Mouse (Mus musculus) heart, adult 2 months (tissue): ENCODE data around the gene Kcnq1. TPM values are rescaled to one million over a fixed set of nuclear protein-coding genes. Genes with fewer than 3 reads are reported as not detected.

Experiments
- DNase-seq, 2 experiments: peaks; one replicate each; pipeline ENCODE4 v3.0.0; 2021
- H3K27ac ChIP-seq: fragments of 200-600 bp; 2 replicates; pipeline ENCODE4 v1.8.1; 2022
- H3K27me3 ChIP-seq: fragments of 200-500 bp; 2 replicates; pipeline ENCODE4 v1.6.1; 2012; ENCODE audit warnings: mild to moderate bottlenecking, low read length, inconsistent platforms, mixed read lengths; ENCODE audit not compliant: control insufficient read depth, insufficient read depth
- H3K36me3 ChIP-seq: fragments of 200-500 bp; 2 replicates; pipeline ENCODE4 v1.6.1; 2012; ENCODE audit warnings: low read length, inconsistent platforms; ENCODE audit not compliant: control insufficient read depth, insufficient read depth
- H3K4me1 ChIP-seq: fragments of 200-500 bp; 2 replicates; pipeline ENCODE4 v1.6.1; 2011; ENCODE audit warnings: low read length; ENCODE audit not compliant: control insufficient read depth, insufficient read depth
- H3K4me3 ChIP-seq: fragments of 200-600 bp; 2 replicates; pipeline ENCODE4 v1.8.1; 2022
- H3K79me2 ChIP-seq: fragments of 200-500 bp; replicated peaks from 2 replicates; pipeline ENCODE4 v1.6.1; 2012; ENCODE audit warnings: mild to moderate bottlenecking, inconsistent platforms, low read length, moderate library complexity, mixed read lengths; ENCODE audit not compliant: control insufficient read depth, insufficient read depth
- H3K9ac ChIP-seq: fragments of 200-500 bp; 2 replicates; pipeline ENCODE4 v1.6.1; 2012; ENCODE audit warnings: low read depth, mild to moderate bottlenecking, control low read depth, inconsistent platforms, low read length, mixed read lengths
- CTCF ChIP-seq: fragments of 200-600 bp; IDR thresholded peaks from 2 replicates; pipeline ENCODE4 v1.8.1; 2022; ENCODE audit warnings: antibody characterized with exemption, mild to moderate bottlenecking, moderate library complexity
- EP300 ChIP-seq: fragments of 200-500 bp; IDR thresholded peaks from 2 replicates; pipeline ENCODE4 v1.6.1; 2011; ENCODE audit warnings: low read depth, low read length, control low read depth; ENCODE audit not compliant: insufficient read depth
- POLR2A ChIP-seq: fragments of 200-500 bp; IDR thresholded peaks from 2 replicates; pipeline ENCODE4 v1.6.1; 2011; ENCODE audit warnings: mild to moderate bottlenecking, low read depth, low read length, control low read depth; ENCODE audit not compliant: insufficient read depth
- WGBS: fragments of 180-500 bp; shearing (Covaris S2); methylation state at CpG from one replicate; pipeline ENCODE4 v1.1.7; 2018; 5-methylcytosine and 5-hydroxymethylcytosine counted together
- intact Hi-C: fragments of 180-260 bp; cut with DNase I; formaldehyde crosslinking; loops from one replicate; pipeline ENCODE4 v1.15.1; 2025
- polyA plus RNA-seq: library from polyadenylated mRNA; depleted of rRNA; stranded (reverse); fragments of >200 nt; gene quantifications from 2 replicates; pipeline ENCODE4 v1.2.3, GENCODE M21; 2012
- total RNA-seq, 2 experiments: library from RNA; stranded (reverse); gene quantifications; 2 replicates each; pipeline ENCODE4 v1.2.3; 2021

Kcnq1 gene
- total and polyA plus RNA-seq, 3 experiments, result 32.4 to 42.0 (median 34.2) TPM

DNA sequence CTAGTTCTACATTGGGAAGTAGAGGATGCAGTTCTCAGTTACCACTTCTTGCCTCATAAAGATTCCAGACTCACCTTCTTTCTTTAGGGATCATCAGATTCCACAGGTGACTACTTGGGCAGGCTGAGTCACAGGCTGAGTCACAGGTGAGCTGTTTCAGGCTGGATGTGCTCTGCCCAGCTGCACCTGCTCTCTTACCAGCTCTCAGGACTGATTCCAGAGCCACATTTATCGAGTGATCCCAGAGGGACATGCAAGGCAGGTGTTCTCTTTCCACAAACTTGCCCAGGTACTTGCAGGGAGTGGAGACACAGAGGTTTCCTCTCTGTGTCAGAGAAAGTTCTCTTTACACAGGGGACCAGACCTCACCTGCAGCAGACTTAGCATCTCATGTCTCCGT lies 95.1 kb downstream of the Kcnq1 start:
- WGBS, result 88% methylated on average over 2 of the region's 2 CpGs
- intact Hi-C loops, result no loop called here
- no peaks in the 10 kb centered on the region for H3K79me2 ChIP-seq
- H3K9ac ChIP-seq, result no peak overlapping the region
- no peak overlapping the region for H3K4me3 ChIP-seq
- no peaks in the 10 kb centered on the region for H3K4me1 ChIP-seq
- peak in 1 of 2 experiments; percentile 6 for DNase-seq
- no peak overlapping the region for H3K27ac ChIP-seq
- no peaks in the 10 kb centered on the region for H3K27me3 ChIP-seq
- no peaks in the 10 kb centered on the region for H3K36me3 ChIP-seq
- TF ChIP-seq POLR2A, result no peak
- TF ChIP-seq EP300, result no peak
- no peak for TF ChIP-seq CTCF

DNA sequence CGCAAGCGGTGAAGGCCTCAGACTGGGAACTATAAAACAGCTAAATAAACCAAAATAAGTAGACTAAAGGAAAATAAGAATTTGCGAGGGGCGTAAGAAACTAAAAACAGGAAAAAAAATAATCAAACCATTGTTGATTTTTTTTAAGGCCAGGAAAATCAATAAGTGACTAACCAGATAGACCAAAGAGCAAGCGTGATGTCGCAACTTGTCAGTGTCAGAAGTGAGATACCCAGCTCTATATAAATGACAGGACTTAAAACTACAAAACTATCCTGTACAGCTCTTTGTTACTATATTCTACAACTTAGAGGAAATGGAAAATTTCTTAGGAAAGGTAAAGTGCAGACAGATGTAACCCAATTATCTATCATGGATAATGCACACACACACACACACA lies 97.7 kb downstream of the Kcnq1 start:
- intact Hi-C loops, result no loop called here
- Histone ChIP-seq H3K4me1 (no peaks in the 10 kb centered on the region), H3K79me2 (no peaks in the 10 kb centered on the region), H3K9ac (no peak overlapping the region), H3K36me3 (no peaks in the 10 kb centered on the region), H3K27ac (no peak overlapping the region), H3K27me3 (no peaks in the 10 kb centered on the region), H3K4me3 (no peak overlapping the region)
- no peak for DNase-seq
- TF ChIP-seq POLR2A (no peak), CTCF (no peak), EP300 (no peak)
- 95% methylated on average over 6 of the region's 6 CpGs for WGBS

DNA sequence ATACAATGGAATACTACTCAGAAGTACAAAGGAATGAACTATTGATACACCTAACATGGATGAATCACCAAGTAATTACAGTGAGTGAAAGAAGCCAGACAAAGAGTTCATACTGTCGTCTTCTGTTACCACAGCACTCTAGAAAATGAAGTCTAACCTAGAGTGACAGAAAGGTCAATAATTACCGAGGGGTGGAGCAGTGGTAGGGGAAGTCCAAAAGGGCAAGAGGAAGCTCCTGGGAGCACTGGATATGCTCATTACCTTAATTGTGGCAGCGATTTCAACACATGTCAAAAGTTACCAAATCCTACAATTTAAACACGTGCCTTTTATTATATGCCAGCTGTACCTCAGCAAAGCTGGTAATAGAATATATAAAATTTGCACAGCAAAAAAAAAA lies 100.9 kb downstream of the Kcnq1 start:
- intact Hi-C loops, result loop anchor here (5.0 kb wide), 1 partner anchor 55 kb away; no protein-coding TSS in a partner anchor
- H3K4me1 ChIP-seq, result peaks cover 6% of the 10 kb centered on the region
- no peaks in the 10 kb centered on the region for H3K79me2 ChIP-seq
- WGBS, result 52% methylated on average over 4 of the region's 4 CpGs
- DNase-seq, result no peak
- H3K9ac ChIP-seq, result no peak overlapping the region
- no peak overlapping the region for H3K27ac ChIP-seq
- H3K27me3 ChIP-seq, result no peaks in the 10 kb centered on the region
- H3K4me3 ChIP-seq, result no peak overlapping the region
- TF ChIP-seq EP300 (no peak), POLR2A (no peak), CTCF (no peak)
- peaks cover 7% of the 10 kb centered on the region for H3K36me3 ChIP-seq

DNA sequence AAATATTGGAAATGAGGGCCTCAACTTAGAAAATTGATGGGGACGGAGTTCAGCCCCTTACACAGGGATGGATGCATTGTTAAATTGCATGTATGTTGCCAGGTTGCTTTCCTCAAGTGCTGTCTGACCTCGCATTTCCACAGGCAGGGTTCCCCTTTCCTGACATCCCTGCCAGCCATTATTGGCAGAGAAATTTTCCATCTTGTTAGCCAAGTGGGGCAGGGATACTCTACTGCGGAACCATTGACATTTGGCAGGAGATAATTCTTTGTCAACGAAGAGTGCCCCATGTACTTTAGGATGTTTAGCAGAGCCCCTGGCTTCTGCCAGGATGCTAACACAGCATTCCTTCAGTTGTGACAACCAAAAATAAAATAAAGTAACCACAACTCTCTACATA lies 104.6 kb downstream of the Kcnq1 start:
- no peak overlapping the region for H3K4me3 ChIP-seq
- H3K4me1 ChIP-seq, result peaks cover 6% of the 10 kb centered on the region
- 8% methylated on average over 4 of the region's 4 CpGs for WGBS
- peaks cover 7% of the 10 kb centered on the region for H3K36me3 ChIP-seq
- H3K27ac ChIP-seq, result no peak overlapping the region
- H3K9ac ChIP-seq, result no peak overlapping the region
- no peaks in the 10 kb centered on the region for H3K79me2 ChIP-seq
- no peak for TF ChIP-seq POLR2A
- peak; percentile 78 for TF ChIP-seq EP300
- no peak for TF ChIP-seq CTCF
- intact Hi-C loops, result no loop called here
- peak; percentile 65 to 80 for DNase-seq
- no peaks in the 10 kb centered on the region for H3K27me3 ChIP-seq

DNA sequence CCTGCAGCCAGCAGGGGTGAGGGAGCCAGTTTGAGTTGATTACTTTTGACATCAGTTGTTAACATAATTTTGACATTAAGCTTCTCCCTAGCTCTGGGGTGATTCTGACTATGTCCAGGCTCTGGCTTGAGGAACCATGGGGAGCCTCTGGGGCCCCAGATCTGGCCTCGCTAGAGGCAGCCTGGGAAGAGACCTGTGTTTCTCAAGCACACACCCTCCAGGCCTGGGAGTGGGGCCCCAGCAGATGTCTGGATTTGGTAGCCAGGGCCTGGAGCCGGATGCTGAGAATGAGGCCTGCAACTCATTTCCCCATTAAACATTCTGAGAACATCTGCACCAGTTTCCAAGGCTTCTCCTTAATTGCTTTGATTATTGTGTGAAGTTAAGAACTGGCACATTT lies 145.0 kb downstream of the Kcnq1 start:
- Histone ChIP-seq H3K36me3 (no peaks in the 10 kb centered on the region), H3K9ac (no peak overlapping the region), H3K27me3 (no peaks in the 10 kb centered on the region), H3K27ac (no peak overlapping the region), H3K4me1 (no peaks in the 10 kb centered on the region), H3K4me3 (no peak overlapping the region), H3K79me2 (no peaks in the 10 kb centered on the region; the same call in 1 of the 2 replicates)
- intact Hi-C loops, result loop anchor here (5.0 kb wide), 1 partner anchor 34 kb away; no protein-coding TSS in a partner anchor
- 91% methylated on average over 2 of the region's 2 CpGs for WGBS
- TF ChIP-seq EP300, result no peak
- TF ChIP-seq CTCF, result no peak
- no peak for TF ChIP-seq POLR2A
- peak in 1 of 2 experiments; percentile 1 for DNase-seq

DNA sequence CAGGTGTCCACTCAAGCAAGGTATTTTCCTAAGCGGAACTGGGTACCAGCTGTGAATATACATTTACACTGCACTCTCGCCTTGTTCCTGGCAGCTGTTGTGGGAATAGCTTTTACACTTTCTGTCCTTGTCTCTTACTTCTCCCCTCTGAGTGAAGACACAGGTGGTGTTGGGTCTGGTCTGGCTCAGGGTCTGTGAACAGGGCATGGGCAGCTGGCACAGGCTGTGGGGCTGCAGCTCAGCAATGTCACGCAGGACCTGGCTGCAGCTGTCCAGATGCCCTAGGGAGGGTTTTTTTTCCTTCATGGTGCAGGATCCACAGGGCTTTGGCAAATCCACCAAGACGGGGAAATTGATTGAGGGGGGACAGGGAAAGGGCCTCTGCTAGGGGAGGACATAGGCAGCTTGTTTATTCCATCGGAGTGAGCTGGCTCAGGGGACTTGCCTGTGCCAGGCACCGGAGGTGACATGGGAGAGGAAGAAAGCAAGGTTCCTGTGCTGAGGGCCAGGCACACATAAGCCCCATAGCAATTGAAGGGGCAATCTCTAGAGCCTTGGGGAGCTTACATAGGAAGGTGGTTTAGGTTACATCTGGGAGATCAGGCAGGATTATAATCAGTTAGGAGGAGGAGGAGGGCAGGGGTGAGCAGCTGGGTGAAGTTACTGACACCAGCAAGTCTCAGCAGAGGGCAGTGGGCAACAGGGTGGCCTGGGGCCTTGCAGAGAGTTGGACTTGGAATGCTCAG lies 147.1 kb downstream of the Kcnq1 start:
- no peaks in the 10 kb centered on the region for H3K36me3 ChIP-seq
- no peak overlapping the region for H3K9ac ChIP-seq
- no peak overlapping the region for H3K27ac ChIP-seq
- intact Hi-C loops, result loop anchor here (5.0 kb wide), 1 partner anchor 36 kb away; no protein-coding TSS in a partner anchor
- no peaks in the 10 kb centered on the region; the same call in 1 of the 2 replicates for H3K79me2 ChIP-seq
- no peaks in the 10 kb centered on the region for H3K4me1 ChIP-seq
- H3K4me3 ChIP-seq, result no peak overlapping the region
- DNase-seq, result peak in 1 of 2 experiments; percentile 1
- 90% methylated on average over 6 of the region's 6 CpGs for WGBS
- TF ChIP-seq POLR2A, result no peak
- TF ChIP-seq EP300, result no peak
- TF ChIP-seq CTCF, result no peak
- H3K27me3 ChIP-seq, result no peaks in the 10 kb centered on the region
